Mouse (Mus musculus): ENCODE measurements around the gene Cd200r1. TPM values are rescaled to one million over a fixed set of nuclear protein-coding genes. Genes with fewer than 3 reads are reported as not detected.
"Not testable (repeated sequence)": the region's sequence is repeated elsewhere in the genome, so short reads cannot be mapped to it uniquely, and the experiment has no call there.

The Cd200r1 gene
- polyA plus RNA-seq, 1 experiment from 2014 or later: 3.2 TPM

- Histone ChIP-seq H3K27ac (no peak overlapping the region), H3K9ac (no peak overlapping the region), H3K36me3 (no peaks in the 10 kb centered on the region), H3K4me3 (replicated peaks) (0 out of 2 replicates have a peak overlapping the region, but pooled peaks have one; percentile 55), H3K4me1 (replicated peaks) (peaks cover 27% of the 10 kb centered on the region), H3K27me3 (no peaks in the 10 kb centered on the region), H3K9me3 (replicated peaks) (no peaks in the 10 kb centered on the region), H3K4me2 (0 out of 2 replicates have a peak overlapping the region, but pooled peaks have one; percentile 26)
- WGBS (ENCODE audit: insufficient replicate concordance): 26% methylated on average over 2 of the region's 2 CpGs
- DNase-seq: no peak
- no peak for ATAC-seq (ENCODE audit: low read depth)
Measured at GRCm38 (mm10) chr16:44767967-44768366, 2.4 kb downstream of the Cd200r1 start.

DNA sequence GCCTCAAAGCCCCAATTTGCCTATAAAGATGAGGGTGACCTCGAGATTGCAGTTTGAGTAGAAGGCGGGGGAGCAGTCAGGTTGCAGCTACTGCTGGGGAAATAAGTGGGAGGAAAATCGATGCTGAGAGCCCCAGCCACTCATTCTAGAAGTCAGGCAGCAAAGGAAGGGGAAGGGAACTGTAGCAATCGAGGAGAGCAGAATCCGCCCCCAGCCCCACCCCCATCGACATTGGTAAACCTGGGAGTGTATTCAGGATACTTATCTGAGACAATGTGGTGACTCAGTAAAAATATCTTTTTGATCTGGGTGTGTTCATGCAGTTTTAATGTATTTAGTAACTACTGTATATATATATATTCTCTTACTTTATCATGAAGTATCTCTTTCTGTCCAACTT is 7.0 kb downstream of the Cd200r1 start:
- Histone ChIP-seq H3K9me3 (replicated peaks) (no peaks in the 10 kb centered on the region), H3K4me3 (replicated peaks) (no peak overlapping the region), H3K4me2 (no peak overlapping the region), H3K36me3 (no peaks in the 10 kb centered on the region), H3K27me3 (no peaks in the 10 kb centered on the region), H3K9ac (no peak overlapping the region), H3K4me1 (replicated peaks) (peaks cover 11% of the 10 kb centered on the region; the same call in 1 of the 2 replicates), H3K27ac (no peak overlapping the region)
- ATAC-seq (ENCODE audit: low read depth) (no peak), DNase-seq (no peak)
- 29% methylated on average over 6 of the region's 6 CpGs for WGBS (ENCODE audit: insufficient replicate concordance)

- Histone ChIP-seq H3K27me3 (no peaks in the 10 kb centered on the region), H3K4me2 (no peak overlapping the region), H3K9ac (no peak overlapping the region), H3K4me1 (replicated peaks) (peaks cover 15% of the 10 kb centered on the region), H3K4me3 (replicated peaks) (no peak overlapping the region), H3K9me3 (replicated peaks) (no peaks in the 10 kb centered on the region), H3K36me3 (no peaks in the 10 kb centered on the region), H3K27ac (no peak overlapping the region)
- ATAC-seq (ENCODE audit: low read depth): no peak
- 34% methylated on average over 3 of the region's 3 CpGs for WGBS (ENCODE audit: insufficient replicate concordance)
- no peak for DNase-seq
Measured at GRCm38 (mm10) chr16:44773673-44774072, 8.1 kb downstream of the Cd200r1 start.

GRCm38 (mm10) chr16:44774201-44774600 is 8.7 kb downstream of the Cd200r1 start:
- DNase-seq: no peak
- Histone ChIP-seq H3K9me3 (replicated peaks) (no peaks in the 10 kb centered on the region), H3K4me1 (replicated peaks) (peaks cover 15% of the 10 kb centered on the region), H3K4me3 (replicated peaks) (no peak overlapping the region), H3K27me3 (no peaks in the 10 kb centered on the region), H3K27ac (no peak overlapping the region), H3K9ac (no peak overlapping the region), H3K36me3 (no peaks in the 10 kb centered on the region), H3K4me2 (no peak overlapping the region)
- no peak for ATAC-seq (ENCODE audit: low read depth)
- WGBS (ENCODE audit: insufficient replicate concordance): 77% methylated on average over 6 of the region's 6 CpGs

DNA sequence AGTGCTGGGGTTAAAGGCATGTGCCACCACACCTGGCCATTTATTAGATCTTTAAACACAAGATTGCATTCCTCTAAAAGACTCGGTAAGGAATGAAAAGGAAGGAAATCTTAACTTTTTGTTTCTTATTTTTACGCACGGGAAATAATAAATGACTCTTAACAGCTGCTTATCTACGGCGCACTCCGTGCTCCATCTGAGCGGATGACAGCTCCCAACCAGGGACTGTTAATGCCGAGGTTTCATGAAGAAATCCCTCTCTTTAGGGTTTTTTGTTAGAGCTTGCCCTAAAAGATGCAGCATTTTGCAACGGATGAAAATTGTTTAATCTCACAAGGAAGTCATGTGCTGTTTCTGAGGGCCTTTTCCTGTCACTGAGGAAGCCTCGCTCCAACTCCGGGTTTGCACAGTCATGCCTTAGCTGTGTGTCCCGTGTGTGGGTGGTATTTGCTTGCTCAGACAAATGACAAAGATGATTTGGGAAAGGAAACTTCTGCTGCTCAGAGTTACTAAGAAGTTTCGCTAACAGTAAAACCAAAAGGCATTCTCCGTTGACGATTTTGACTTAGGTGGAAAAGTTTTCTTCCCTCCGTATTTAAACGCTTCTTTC is 13.1 kb downstream of the Cd200r1 start:
- Histone ChIP-seq H3K27me3 (no peaks in the 10 kb centered on the region), H3K4me2 (peak overlapping the region; percentile 60), H3K27ac (peak overlapping the region; percentile 25; the same call in 1 of the 2 replicates), H3K36me3 (no peaks in the 10 kb centered on the region), H3K4me3 (replicated peaks) (peak overlapping the region; percentile 35), H3K4me1 (replicated peaks) (peaks cover 18% of the 10 kb centered on the region), H3K9me3 (replicated peaks) (no peaks in the 10 kb centered on the region), H3K9ac (peak overlapping the region; percentile 31; the same call in 1 of the 2 replicates)
- ATAC-seq (ENCODE audit: low read depth): peak; percentile 86
- peak; percentile 28 for DNase-seq
- 11% methylated on average over 17 of the region's 17 CpGs for WGBS (ENCODE audit: insufficient replicate concordance)

DNA sequence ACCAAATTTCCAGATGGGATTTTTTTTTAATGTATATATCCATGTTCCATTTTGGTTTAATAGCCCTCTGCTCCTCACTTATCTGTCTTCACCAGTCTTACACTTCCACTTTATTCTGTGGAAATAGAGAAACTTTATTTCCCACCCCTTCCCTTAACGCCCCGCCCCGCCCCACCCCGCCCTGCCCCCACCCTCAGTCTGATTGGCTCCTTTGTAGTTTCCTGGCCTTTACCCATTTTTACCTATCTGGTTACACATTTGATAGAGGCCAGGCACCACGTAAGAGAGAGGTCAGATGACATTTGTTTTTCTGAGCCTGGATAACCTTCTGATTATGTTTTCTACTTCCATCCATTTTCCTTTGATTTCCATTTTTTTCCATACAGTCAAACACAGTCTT is 14.0 kb downstream of the Cd200r1 start:
- no peak for DNase-seq
- 35% methylated on average over 5 of the region's 5 CpGs for WGBS (ENCODE audit: insufficient replicate concordance)
- peaks cover 18% of the 10 kb centered on the region for H3K4me1 ChIP-seq (replicated peaks)
- no peaks in the 10 kb centered on the region for H3K9me3 ChIP-seq (replicated peaks)
- no peaks in the 10 kb centered on the region for H3K27me3 ChIP-seq
- no peak overlapping the region for H3K4me3 ChIP-seq (replicated peaks)
- ATAC-seq (ENCODE audit: low read depth): peak; percentile 73
- H3K4me2 ChIP-seq: peak overlapping the region; percentile 60
- H3K36me3 ChIP-seq: no peaks in the 10 kb centered on the region
- no peak overlapping the region; the same call in 1 of the 2 replicates for H3K27ac ChIP-seq
- H3K9ac ChIP-seq: no peak overlapping the region

DNA sequence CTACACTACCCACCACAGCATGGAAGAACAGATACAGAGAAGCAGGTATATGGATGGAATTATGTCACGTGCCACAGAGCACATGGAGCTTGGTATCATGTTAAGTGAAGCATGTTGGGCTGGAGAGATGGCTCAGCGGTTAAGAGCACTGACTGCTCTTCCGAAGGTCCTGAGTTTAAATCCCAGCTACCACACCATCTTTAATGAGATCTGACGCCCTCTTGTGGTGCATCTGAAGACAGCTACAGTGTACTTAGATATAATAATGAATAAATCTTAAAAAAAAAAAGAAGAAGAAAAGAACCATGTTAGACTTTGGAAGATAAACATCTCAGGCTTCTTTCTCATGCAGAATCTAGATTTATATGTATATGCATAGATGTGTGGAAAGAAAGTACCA is 15.2 kb downstream of the Cd200r1 start:
- Histone ChIP-seq H3K4me3 (replicated peaks) (no peak overlapping the region), H3K9me3 (replicated peaks) (no peaks in the 10 kb centered on the region), H3K9ac (no peak overlapping the region), H3K4me2 (no peak overlapping the region), H3K36me3 (no peaks in the 10 kb centered on the region), H3K4me1 (replicated peaks) (peaks cover 18% of the 10 kb centered on the region), H3K27me3 (no peaks in the 10 kb centered on the region), H3K27ac (no peak overlapping the region)
- ATAC-seq (ENCODE audit: low read depth) (no peak), DNase-seq (no peak)
- WGBS (ENCODE audit: insufficient replicate concordance): 71% methylated on average over 4 of the region's 4 CpGs

DNA sequence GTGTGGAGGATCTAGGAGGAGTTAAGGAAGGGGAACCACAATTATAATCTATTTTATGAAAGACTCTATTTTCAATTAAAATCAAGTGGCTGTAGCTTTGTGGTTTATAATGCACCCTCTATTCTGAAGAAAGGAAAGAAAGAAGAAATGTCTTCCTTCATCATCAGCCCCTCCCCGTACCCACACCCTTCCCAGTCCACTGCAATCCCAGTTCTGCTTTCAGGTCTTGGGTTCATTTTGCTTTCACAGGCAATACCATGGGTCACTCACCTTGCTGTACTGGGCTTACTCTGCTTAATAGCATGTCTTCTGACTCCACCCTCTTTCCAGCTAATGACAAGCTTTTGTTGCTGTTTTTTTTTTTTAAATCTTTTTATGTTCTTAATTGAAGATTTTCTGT is 21.4 kb downstream of the Cd200r1 start:
- 58% methylated on average over 1 of the region's 1 CpGs for WGBS (ENCODE audit: insufficient replicate concordance)
- no peaks in the 10 kb centered on the region for H3K27me3 ChIP-seq
- H3K4me1 ChIP-seq (replicated peaks): no peaks in the 10 kb centered on the region
- DNase-seq (no peak), ATAC-seq (ENCODE audit: low read depth) (no peak)
- no peaks in the 10 kb centered on the region for H3K36me3 ChIP-seq
- no peaks in the 10 kb centered on the region for H3K9me3 ChIP-seq (replicated peaks)
- H3K4me2 ChIP-seq: no peak overlapping the region
- H3K27ac ChIP-seq: no peak overlapping the region
- H3K9ac ChIP-seq: no peak overlapping the region
- no peak overlapping the region for H3K4me3 ChIP-seq (replicated peaks)

GRCm38 (mm10) chr16:44794416-44794815 is 28.9 kb downstream of the Cd200r1 start:
- Histone ChIP-seq H3K9ac (no peak overlapping the region), H3K27ac (no peak overlapping the region), H3K27me3 (no peaks in the 10 kb centered on the region), H3K36me3 (no peaks in the 10 kb centered on the region), H3K4me3 (replicated peaks) (no peak overlapping the region), H3K9me3 (replicated peaks) (no peaks in the 10 kb centered on the region), H3K4me2 (no peak overlapping the region), H3K4me1 (replicated peaks) (no peaks in the 10 kb centered on the region)
- ATAC-seq (ENCODE audit: low read depth) (no peak), DNase-seq (no peak)

DNA sequence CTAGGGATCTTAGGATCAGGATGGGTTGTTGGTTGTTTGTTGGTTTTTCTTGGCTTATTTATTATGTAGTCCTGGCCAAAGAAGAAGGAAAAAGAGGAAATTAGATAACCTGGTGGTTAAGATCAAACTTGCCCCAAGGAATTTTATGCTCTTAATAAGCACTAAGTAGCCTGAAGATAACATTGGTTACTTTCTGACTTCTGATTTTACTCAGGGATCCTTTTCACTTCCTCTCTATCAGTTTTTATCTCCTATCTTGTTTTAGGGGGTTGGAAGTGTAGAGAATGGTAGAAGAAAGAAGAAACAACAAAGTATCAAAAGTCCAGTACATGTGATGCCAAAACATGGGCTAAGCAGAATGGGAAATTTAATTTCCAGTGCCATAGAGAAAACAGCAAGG is 40.4 kb downstream of the Cd200r1 start:
- ATAC-seq (ENCODE audit: low read depth): no peak

GRCm38 (mm10) chr16:44810223-44810622 is 44.7 kb downstream of the Cd200r1 start:
- H3K4me2 ChIP-seq; H3K27me3 ChIP-seq; DNase-seq; H3K9me3 ChIP-seq (replicated peaks); H3K4me3 ChIP-seq (replicated peaks); H3K27ac ChIP-seq; H3K4me1 ChIP-seq (replicated peaks); H3K9ac ChIP-seq; ATAC-seq (ENCODE audit: low read depth); H3K36me3 ChIP-seq: not testable (repeated sequence)
- 79% methylated on average over 4 of the region's 4 CpGs for WGBS (ENCODE audit: insufficient replicate concordance)

More for the DNA sequence above, 40.4 kb downstream of the Cd200r1 start:
- no peaks in the 10 kb centered on the region for H3K9me3 ChIP-seq (replicated peaks)
- H3K27ac ChIP-seq: no peak overlapping the region
- H3K4me3 ChIP-seq (replicated peaks): no peak overlapping the region
- H3K4me1 ChIP-seq (replicated peaks): no peaks in the 10 kb centered on the region
- no peaks in the 10 kb centered on the region for H3K27me3 ChIP-seq
- no peak for DNase-seq
- H3K9ac ChIP-seq: no peak overlapping the region
- no peaks in the 10 kb centered on the region for H3K36me3 ChIP-seq
- H3K4me2 ChIP-seq: no peak overlapping the region

GRCm38 (mm10) chr16:44811544-44811943 is 46.0 kb downstream of the Cd200r1 start, which contains the start of gene Cd200r4:
TSS of gene Cd200r4 (plus strand) at chr16:44811733.
- ATAC-seq (ENCODE audit: low read depth) (no peak), DNase-seq (no peak)
- H3K27ac ChIP-seq: no peak within 1 kb of the TSS
- H3K4me2 ChIP-seq: no peak within 1 kb of the TSS
- no peaks in the 10 kb centered on the region for H3K36me3 ChIP-seq
- H3K27me3 ChIP-seq: no peaks in the 10 kb centered on the region
- no peak within 1 kb of the TSS for H3K9ac ChIP-seq
- no peak within 1 kb of the TSS for H3K4me3 ChIP-seq (replicated peaks)
- H3K9me3 ChIP-seq (replicated peaks): no peaks in the 10 kb centered on the region
- 61% methylated on average over 3 of the region's 3 CpGs for WGBS (ENCODE audit: insufficient replicate concordance)
- no peaks in the 10 kb centered on the region for H3K4me1 ChIP-seq (replicated peaks)

Measured in liver, embryonic 13.5 days (tissue).